Mouse (Mus musculus) inflammation-experienced regulatory T-cells, adult 6 months (primary cell): ENCODE results near the gene Slc22a23. TPM values are rescaled to one million over a fixed set of nuclear protein-coding genes. Genes with fewer than 3 reads are reported as not detected.
"Not testable (repeated sequence)": the region's sequence is repeated elsewhere in the genome, so short reads cannot be mapped to it uniquely, and the experiment has no call there.

ENCODE experiments used
- ATAC-seq: one replicate; pipeline ENCODE4 v1.8.0; 2017
- polyA plus RNA-seq, 3 experiments: library from polyadenylated mRNA; unstranded; fragments of 100-300 nt; shearing (Covaris generic); gene quantifications; one replicate each; pipeline ENCODE4 v1.2.1; 2017

Slc22a23 gene
- under 1 TPM; 0.25 to 0.51 (median 0.35) TPM for polyA plus RNA-seq

DNA sequence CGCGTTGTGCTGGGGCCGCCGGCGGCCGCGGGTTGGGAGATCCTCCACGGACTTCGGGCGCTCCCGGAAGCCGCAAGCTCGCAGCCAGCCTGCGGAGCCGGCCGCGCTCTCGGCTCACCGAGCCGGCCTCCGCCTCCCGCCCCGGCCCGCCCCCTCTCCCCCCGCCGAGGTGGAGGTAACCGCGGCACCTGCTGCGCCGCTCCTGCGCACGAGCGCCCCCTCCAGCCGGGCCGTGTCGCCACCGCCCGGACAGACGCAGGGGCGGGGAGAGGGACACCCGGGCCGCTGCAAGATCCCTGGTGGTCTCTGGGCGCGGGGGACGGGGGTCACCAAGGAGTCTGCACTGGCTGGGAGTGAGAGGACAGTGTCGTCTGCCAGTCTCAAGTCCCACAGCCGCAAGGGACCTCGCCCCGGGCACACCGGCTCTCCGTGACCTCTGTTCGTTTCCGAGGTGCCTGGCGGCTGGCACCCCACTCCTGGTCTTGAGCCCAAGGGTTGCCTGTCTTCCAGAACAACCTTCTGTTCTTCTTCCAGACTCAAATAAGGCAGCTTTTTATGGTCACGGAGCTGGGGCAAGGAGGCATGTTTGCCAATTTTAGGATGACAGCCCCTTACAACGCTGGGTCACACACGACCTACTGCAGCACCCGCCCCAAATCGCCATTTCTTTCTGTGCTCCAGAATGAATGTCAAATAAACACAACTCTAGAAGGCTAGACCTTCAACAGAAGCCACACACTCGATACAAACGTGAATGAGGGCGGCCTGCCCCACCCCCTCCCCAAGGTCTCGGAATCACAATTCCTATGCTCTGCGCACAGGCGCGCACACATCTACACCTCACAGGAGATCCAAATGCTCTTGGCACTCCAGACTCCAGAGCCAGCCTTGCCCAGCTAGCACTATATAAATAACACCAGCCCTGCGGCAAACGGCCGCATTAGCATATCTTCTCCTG is at the start of gene Slc22a23:
Gene Slc22a23 (minus strand): TSS at position 55 of the 958 bp plus-strand sequence.
- ATAC-seq, result no peak

DNA sequence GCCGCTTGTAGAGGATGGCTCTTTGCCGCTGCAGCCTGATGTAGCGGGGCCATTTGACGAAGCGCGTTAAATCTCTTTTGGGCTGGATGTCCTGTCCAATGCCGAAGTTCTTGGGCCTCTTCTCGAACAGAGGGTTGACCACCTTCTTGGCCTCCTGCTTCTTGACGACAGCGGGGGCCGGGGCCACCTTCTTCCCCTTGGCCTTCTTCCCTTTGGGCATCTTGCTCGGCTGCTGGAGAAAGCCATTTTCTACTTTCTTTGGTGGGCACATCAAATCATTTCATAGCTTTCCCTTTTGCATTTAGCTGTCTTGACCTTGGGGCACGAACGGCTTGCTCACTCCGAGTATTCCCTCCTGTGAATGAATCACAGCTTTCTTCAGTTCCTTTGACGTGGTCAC is 49.3 kb upstream of the Slc22a23 start:
- not testable (repeated sequence) for ATAC-seq

DNA sequence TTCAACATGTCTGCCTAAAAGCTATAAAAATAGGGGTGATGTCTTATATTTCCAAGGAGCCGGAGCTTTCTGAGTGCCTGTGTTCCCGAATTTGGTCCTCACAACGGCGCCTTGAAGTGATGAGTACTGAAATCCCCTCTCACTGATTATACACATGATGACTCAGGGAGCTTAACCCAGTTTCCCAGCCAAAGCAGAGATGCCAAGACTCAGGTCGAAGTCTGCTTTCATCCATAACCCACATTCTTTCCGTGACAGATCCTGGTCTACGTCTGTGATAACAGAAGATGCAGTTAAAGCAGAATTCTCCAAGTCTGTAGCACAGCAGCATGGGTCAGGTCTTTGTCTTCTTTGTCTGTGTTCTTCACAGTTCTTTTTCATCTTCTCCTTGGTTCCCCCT is 47.4 kb upstream of the Slc22a23 start:
- ATAC-seq, result no peak

DNA sequence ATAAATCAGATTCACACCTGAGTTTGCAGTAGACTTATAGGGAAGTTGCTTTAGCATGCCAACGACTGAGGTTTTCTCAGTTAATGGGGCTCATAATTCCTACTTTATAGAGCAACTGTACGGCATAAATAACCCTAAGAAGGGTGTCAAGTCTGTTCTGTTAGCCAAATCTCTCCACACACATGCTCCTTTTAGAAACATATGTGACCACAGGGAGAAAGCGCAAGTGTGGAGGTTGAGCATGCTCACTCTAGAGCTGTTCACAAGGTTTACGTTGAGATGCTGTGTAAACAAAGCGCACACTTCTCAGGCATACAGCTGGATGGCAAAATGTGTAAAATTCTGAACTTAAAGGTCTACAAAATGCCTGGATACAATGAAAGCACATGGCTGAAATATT is 43.2 kb upstream of the Slc22a23 start:
- ATAC-seq, result no peak

DNA sequence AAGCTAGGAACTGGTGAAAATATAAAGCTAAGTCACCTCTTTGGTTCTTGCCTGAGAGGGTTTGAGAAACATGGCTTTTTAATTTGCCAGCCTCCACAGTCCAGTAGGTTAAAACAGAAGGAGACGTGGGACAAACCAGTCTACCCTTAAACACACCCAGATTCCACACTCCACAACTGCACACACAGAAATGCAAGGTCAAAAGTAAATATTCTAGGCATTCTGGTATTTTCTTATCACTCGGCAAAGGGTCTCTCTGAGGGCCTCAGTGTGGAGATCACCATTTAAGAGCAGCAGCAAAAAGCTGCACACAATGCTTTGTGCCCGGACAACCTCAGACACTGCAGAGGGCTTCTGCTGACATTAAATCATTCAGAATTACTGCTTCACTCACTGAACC is 38.4 kb upstream of the Slc22a23 start:
- no peak for ATAC-seq

DNA sequence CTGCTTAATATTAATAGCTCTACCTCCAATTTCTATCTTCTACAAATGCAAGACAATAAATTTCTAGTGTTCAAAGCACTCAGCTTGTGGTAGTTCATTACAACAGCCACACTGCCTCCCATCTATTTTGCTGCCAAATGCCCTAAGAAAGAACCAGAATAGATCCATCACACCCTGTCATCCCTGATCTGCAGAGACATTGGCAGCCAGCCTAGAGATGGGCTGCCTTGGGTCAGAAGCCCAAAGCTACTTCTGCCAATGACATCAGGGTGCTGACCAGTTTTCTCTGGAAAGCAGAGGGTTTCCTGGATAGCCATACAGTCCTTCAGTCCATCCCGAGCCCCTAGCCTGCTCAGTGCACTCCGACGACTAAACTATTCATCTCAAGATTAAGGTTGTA is 33.9 kb upstream of the Slc22a23 start:
- ATAC-seq, result no peak

DNA sequence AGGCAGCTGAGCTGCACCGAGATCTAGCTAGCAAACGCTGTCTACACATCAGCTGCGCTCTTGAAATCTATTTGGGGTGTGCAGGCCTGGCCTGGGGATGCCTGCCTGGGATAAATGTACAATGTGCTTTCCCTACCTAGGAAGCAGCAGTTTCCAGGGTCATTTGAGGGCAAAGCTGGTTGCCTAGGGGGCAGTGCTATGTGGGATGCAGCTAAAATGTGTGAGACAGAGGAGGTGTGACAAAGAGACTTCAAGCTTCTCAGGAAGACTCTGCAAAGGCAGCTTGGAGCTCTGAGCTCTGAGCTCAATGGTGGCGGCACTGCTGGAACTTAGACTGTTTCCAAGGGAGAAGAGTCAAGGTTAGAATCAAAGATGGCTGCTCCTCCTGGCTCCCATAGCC is 30.2 kb upstream of the Slc22a23 start:
- ATAC-seq, result no peak

DNA sequence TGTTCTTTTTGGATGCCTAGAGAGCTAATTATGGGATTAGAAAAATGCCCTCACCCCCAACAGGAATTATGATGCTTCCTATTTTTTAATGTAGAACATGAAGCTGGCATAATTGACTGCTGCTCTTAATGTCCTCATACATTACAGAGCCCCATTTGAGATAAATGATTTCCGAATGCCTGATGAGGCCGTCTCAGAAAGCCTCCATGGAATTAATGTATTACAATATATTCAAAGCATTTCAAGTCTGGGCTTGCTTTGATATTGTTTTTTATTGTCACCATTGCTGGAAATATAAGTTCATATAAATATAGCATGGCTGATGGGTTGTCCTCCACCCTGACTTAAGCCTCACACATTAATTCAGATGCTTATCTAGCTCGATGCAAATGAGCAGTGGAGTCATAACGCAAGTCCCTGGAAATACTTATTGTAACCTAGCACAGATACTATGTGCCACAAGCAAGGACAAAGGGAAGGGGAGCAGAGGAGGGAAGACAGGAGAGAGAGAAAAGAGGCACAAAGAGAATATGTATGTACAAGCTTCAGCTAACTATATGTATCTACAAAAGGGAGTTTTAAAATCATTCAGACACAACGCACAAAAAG is 28.0 kb upstream of the Slc22a23 start:
- no peak for ATAC-seq

DNA sequence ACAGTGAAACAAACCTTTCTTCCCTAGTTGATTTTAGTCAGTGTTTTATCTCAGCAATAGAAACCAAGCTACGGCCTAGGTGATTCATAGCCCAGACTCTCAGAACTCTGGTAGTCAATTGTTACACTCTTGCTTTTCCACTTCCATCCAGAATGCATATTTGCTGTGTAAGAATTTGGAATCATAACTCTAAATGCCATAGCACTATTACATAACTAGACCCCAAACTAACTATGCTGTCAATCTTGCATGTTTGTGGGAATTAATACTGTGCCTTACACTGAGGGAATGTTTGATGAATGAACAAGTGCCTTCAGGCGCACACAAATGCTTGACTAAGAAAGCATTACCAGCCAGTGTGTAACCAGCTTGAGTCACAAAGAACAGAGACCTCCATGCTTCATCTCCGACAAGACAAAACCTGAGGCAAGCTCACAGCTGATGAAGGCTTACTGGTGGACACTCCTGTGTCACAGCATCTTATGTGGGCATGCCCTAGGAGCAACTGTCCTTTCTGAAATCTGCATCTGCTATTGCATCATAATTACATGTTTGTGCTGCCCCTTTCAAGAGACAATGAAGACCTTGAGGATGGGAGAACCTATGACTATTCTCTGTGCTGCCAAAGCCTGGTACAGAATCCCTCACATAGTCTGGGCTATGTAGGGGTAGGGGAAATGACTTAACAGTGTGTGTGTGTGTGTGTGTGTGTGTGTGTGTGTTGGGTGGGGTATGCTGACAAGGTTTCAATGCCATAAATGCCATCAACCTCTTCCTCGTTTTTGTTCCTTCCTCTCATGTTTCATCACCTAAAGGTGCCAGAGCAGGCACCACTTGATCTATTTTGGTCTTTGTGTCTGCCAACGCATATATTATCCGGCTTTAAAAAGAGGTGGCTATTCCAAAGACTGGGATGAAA is 27.2 kb upstream of the Slc22a23 start:
- ATAC-seq, result no peak

DNA sequence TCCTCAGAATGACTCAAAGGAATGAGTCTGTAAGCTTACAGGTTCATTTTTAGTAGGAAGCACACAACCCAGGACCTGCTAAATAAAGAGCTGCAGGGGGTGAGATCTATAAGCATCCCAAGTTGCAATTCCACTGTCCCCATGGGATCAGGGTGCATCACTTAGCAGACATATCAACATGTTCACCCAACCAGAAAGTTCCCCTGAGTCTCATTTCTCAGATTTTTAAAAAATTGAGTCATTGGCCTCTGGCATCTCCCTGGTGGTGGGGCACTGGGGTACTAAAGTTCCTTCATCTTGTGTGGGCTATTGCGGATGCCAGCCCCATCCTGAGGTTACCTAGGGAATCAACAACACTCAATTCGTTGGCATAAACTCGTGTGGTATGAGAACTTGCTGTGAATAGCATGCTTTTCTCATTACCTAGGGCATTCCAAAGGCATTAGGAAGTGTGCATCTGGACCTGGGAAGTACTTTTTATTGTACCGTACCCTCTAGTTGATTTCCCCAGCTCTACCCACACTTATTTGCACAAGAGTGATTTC is 25.4 kb upstream of the Slc22a23 start:
- ATAC-seq, result no peak

DNA sequence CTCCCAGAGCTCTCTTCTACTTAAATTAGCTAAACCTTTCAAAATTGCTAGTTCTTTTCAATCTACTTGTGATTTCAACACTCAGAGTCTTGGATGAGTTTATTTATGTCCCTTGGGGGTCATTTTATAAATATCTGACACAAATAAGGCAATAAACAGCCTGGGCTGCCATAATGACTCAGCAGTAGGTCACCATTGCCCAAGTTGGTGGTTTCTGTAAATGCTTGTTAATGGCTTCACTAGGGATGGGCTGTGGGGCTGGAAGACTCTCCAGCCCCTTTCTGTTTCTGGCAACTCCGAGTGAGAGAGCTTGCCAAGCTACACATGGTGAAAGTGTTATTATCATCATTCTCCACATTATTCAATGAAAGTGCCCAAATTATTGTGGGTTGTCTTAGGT is 20.2 kb upstream of the Slc22a23 start:
- no peak for ATAC-seq

DNA sequence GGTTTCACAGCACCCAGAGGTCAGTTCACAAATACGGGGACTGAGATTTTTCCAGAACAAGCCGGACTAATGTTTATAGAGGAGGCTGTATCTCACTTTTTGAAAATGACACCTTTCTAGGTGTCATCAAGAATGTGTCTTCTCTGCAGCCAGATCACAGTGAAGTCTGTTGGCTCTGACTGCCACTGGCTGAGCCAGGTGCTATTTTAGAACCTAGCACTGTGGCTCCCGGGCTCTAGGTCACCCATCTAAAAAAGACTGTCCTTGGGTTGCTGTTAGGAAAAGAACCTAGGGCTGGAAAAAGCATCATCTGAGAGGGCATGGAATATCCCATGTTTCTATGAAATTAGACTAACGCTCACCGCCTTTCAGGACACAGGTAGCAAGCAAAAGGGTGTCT is 10.7 kb upstream of the Slc22a23 start:
- no peak for ATAC-seq

DNA sequence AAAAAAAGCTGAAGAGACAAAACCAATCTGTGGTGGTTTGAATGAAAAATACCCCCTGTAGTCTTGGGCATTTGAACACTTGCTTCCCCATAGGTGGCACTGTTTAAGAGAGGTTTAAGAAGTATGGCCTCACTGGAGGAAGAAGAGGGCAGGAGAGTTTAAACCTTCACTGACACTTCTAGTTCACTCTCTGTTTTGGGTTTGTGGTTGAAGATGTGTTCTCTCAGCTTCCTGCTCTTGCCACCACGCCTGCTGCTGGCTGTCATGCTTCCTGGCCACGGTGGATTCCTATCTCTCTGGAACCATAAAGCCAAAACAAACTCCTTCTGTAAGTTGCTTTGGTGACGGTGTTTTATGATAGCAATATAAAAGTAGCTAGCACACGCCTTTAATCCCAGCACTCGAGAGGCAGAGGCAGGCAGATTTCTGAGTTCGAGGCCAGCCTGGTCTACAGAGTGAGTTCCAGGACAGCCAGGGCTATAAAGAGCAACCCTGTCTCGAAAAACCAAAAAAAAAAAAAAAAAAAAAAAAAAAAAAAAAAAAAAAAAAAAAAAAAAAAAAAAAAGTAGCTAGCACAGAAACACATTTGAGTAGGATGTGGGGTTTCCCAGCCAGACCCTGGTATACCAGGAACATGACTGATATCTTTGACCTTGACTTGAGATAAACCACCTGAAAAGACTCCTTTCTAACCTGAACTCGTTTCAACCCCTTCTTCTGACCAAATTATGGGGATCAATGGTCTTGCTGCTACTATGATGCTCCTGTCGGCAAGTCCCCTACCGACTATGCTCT is 10.0 kb upstream of the Slc22a23 start:
- ATAC-seq, result no peak

DNA sequence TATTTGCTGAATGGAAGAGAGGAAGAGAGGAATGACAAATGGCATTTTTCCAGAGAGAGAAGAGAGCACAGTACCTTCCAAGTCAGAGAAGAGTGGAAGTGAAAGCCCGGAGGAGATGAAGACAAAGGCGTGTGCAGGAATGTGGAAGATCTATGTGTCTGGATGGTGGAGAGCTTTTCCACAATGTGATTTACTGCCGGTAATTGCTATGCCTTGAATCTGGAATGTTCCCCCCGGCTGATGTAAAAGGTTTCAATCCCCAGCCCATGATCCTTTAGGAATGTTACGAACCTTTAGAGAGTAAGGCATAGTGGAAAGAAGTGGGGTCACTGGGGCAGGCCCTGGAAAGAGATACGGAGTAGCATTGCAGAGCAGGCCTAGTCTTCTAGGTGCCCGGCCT is 8.3 kb upstream of the Slc22a23 start:
- no peak for ATAC-seq

DNA sequence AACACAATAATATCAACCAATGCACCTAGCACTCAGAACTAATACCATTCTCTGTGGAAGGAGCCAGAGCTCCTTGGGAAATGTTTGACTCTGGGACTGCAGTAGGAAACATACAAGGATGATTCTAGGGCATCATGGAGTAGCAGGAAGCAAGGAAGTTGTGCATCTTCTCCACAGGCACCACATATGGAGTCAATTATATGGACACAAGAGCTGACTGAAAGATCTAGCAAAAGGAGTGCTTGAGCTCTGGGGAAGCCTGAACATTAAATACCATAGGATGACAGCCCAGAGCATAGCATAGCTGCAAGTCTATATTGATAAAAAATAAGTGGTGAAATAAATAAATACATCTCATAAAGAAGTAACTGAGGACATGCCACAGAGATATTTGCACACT is 6.5 kb upstream of the Slc22a23 start:
- no peak for ATAC-seq

DNA sequence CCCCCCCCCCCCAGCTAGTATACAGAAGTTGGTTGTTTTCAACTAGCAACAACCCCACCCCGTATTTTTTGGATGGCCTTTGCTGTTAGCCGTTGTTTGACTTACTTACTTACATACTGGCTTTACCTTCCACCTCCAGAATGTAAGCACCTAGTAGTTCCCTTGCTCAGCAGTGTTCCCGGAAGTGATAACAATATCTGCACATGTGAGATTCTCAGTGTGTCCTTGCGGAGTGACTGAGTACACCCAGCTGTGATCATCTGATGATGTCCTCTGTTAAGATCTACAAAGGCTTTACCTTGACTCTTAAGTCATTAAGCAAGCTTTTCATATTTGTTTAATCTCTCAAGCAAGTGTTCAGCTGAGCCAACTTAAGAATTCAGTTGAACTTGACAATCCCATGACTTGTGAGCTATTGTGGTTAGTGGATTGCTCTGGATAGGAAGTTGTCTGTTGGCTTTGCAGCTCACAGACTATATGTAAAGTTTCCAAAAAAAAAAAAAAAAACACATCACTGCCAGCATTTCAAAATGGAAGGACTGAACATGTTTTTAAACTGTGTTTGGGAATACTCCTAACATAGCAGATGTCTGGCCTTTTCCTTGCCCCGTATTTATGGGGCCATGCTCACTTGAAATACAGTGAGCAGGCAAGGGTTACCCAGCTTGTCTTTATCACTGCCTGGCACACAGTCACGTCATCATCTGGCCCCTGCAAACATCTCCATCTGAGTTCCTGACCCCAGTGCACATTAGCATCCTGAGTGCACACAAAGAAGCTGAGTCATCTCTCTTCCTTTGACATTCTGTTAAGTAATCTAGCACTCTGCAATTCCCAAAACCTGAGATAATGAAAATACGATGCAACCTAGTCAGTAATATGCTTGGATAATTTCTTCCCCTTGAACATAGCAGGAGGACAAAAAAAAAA is 3.2 kb upstream of the Slc22a23 start:
- no peak for ATAC-seq

DNA sequence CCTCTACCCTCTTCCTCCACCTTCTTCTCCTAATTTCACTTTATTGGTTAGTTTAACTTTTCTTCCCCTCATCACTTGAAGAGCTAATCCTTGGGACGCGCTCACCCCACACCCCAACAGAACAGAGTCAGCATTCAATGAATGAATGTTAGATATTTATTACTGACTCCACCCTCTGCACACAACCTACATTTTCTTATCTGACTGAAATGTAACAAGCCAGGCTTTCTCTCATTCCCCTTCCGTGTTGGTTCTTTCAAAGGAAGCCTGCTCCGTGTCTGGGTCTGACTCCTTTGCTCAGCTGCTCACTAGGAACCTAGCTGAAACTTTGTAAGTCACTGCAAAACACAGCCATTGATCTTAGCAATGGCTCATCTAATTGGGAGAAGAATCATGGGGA is 1.8 kb upstream of the Slc22a23 start:
- ATAC-seq, result no peak

DNA sequence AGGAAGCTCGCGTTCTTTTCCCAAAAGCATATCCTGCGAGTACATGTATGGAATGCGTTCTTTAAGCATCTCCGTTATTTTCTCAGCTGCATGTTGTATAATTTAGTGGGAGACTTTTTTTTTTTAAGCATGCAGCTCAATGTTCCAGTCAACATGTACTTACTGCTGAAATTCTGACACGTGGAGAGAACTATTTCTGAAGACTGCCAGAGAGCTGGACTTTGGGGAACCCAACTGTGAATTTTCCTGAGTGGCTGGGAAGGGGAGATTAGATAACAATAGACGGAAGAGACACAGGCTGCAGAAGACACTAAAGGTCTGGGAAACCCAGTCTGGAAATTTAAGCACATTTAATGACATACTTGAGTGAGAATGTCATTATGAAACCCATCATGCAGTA is 1.3 kb upstream of the Slc22a23 start:
- ATAC-seq, result no peak

DNA sequence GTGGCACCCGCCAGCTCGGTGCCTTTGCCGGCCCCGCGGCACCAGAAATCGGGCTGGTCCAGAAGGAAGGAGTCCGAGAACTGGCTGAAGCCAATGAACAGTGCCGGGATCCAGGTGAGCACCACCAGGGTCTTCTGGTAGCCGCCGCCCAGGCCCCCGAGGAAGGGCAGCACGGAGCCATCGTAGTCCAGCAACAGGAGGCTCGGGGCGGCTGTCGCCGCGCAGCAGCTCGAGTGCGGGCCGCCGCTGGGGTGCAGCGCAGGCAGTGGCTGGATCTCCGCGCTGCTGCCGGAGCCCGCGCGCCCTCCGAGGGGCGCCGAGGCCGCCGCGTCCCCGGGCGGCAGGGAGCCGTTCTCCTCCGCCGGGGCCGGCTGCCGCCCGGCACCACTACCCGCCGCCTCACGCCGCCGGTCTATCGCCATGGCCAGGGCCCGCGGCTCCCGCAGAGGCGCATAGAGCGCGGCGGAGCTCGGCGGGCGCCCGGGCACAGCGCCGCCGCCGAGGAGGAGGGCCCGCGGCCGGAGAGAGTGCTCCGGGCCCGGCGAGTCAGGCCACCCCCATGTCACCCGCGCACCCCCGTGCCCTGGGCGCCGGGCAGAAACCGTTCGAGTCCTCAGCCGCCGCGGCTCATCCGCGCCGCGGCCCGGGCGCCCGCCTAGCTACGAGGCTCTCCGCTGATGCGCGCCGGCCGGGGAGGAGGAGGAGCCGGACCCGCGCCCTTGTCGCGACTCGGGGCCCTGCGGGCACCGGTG is 430 bp downstream of the Slc22a23 start:
- ATAC-seq, result no peak
